Mouse (Mus musculus) midbrain, embryonic 16.5 days (tissue): Measurements from ENCODE around the gene Ogdh. TPM values are rescaled to one million over a fixed set of nuclear protein-coding genes. Genes with fewer than 3 reads are reported as not detected.
A peak's percentile ranks its signal among the peaks of the same experiment; 100 is the strongest.

ENCODE experiments used
- ATAC-seq: fragments of 200-750 bp; cut with Nextera tagmentation; 2 replicates; pipeline ENCODE4 v1.8.0; 2017; ENCODE audit warnings: moderate TSS enrichment
- H3K27ac ChIP-seq: fragments of 300-500 bp; sonication (generic); 2 replicates; pipeline ENCODE4 v1.5.1; 2014; ENCODE audit warnings: mild to moderate bottlenecking, low read length, mixed read lengths
- H3K27me3 ChIP-seq: fragments of 300-500 bp; sonication (generic); 2 replicates; pipeline ENCODE4 v1.6.1; 2014; ENCODE audit warnings: low read depth, low read length, mixed read lengths; ENCODE audit not compliant: control insufficient read depth, insufficient read depth
- H3K36me3 ChIP-seq: fragments of 300-500 bp; sonication (generic); 2 replicates; pipeline ENCODE4 v1.6.1; 2014; ENCODE audit warnings: mild to moderate bottlenecking, low read length, moderate library complexity, mixed read lengths; ENCODE audit not compliant: control insufficient read depth, insufficient read depth
- H3K4me1 ChIP-seq: fragments of 300-500 bp; sonication (generic); 2 replicates; pipeline ENCODE4 v1.6.1; 2014; ENCODE audit warnings: mild to moderate bottlenecking, low read length, mixed read lengths; ENCODE audit not compliant: control insufficient read depth, insufficient read depth
- H3K4me2 ChIP-seq: fragments of 300-500 bp; sonication (generic); 2 replicates; pipeline ENCODE4 v1.6.1; 2014; ENCODE audit warnings: mild to moderate bottlenecking, low read length, mixed read lengths
- H3K4me3 ChIP-seq: fragments of 300-500 bp; sonication (generic); 2 replicates; pipeline ENCODE4 v1.5.1; 2014; ENCODE audit warnings: low read depth, mild to moderate bottlenecking, low read length, moderate library complexity, mixed read lengths
- H3K9ac ChIP-seq: fragments of 300-500 bp; sonication (generic); 2 replicates; pipeline ENCODE4 v1.6.1; 2014; ENCODE audit warnings: low read depth, low read length, mixed read lengths
- H3K9me3 ChIP-seq: fragments of 300-500 bp; sonication (generic); replicated peaks from 2 replicates; pipeline ENCODE4 v1.6.1; 2014; ENCODE audit warnings: mild to moderate bottlenecking, low read length, mixed read lengths; ENCODE audit not compliant: control insufficient read depth, poor library complexity, severe bottlenecking
- WGBS: fragments of 180-500 bp; shearing (Covaris S2); extraction: QIAGEN DNeasy Blood & Tissue Kit; methylation state at CpG from one replicate; pipeline ENCODE4 v1.1.7; 2014; 5-methylcytosine and 5-hydroxymethylcytosine counted together
- polyA plus RNA-seq: library from polyadenylated mRNA; unstranded; fragments of >200 nt; fragmentation: Nextera tagmentation; extraction: Ambion mirVana; gene quantifications from 2 replicates; pipeline ENCODE4 v1.2.1, GENCODE M21; 2015

Ogdh gene
- polyA plus RNA-seq, 1 experiment from 2014 or later = 127 TPM

DNA sequence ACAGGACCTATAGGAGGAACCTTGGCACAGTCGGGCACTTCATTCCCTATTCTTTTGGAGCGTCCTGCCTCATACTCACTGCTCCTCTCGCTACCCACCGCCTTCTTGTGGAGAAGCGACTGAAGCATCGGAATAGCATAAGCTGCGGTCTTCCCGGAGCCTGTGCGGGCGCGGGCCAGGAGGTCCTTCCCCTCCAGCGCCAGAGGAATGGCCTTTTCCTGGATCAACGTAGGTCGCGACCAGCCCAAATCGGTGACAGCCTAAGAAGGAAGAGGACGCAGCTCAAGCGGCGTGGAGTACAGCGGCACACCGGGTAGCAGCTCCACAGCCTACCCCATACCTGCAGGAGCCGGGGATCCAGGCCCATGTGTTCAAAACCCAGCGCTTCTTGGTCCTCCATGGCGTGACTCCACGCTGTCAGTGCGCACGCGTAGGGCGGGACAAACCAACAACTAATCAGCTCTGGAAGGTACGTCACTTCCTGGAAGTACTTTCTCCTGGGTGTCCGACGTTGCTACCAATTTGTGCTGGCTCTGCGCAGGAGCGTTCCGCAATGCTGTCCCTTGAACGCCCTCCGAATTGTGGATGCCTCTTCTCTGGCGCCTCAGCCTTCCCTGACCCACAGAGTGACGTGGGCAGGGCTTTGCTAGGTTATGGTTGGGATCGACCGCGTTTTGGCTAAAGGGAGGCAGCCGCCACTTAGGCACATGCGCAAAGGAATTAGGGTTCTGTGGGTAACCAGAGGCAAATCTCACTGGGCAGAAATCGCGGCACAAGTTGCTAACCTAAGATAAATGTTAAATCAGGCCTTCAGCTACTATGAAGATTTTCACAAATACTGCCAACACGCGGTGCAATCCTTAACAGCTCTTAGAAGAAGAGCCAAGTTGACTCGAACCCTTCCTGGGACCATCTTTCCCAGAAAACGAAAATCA is 23.8 kb upstream of the Ogdh start, which contains the start of gene Ddx56:
Gene Ddx56, minus strand, starts transcription at position 453 of the 935 bp plus-strand sequence.
- H3K4me2 ChIP-seq = peak within 1 kb of the TSS; percentile 97
- WGBS = 1% methylated on average over 50 of the region's 50 CpGs
- H3K27me3 ChIP-seq = no peaks in the 10 kb centered on the region
- peaks cover 30% of the 10 kb centered on the region for H3K36me3 ChIP-seq
- no peaks in the 10 kb centered on the region for H3K9me3 ChIP-seq
- peaks cover 21% of the 10 kb centered on the region for H3K4me1 ChIP-seq
- H3K9ac ChIP-seq = peak within 1 kb of the TSS; percentile 83
- H3K27ac ChIP-seq = peak within 1 kb of the TSS; percentile 95
- peak; percentile 96 for ATAC-seq
- peak within 1 kb of the TSS; percentile 83 for H3K4me3 ChIP-seq

DNA sequence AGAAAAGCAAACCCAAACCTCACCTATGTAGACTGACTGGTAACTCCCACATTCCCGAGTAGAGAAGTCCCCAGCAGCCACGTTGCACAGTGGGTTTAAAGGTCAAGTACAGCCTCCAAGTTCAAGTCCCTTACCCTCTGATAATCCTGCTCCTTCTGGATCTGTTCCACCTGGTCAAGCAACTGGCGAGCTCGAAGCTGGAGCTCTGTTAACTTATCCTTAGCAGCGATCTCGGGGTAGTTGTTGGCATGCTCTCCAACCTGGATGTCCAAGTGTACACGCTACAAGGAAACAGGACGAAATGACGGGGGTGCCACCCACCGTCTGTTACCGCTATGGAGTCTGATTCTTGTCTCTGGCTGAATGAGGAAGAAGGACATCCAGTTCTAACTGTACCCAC is 17.8 kb upstream of the Ogdh start:
- Histone ChIP-seq H3K4me1 (peaks cover 22% of the 10 kb centered on the region), H3K4me2 (peak overlapping the region; percentile 65), H3K36me3 (peaks cover 9% of the 10 kb centered on the region), H3K4me3 (peak overlapping the region; percentile 95), H3K9ac (peak overlapping the region; percentile 94), H3K9me3 (no peaks in the 10 kb centered on the region), H3K27me3 (no peaks in the 10 kb centered on the region), H3K27ac (no peak overlapping the region)
- 61% methylated on average over 11 of the region's 11 CpGs for WGBS
- ATAC-seq = no peak

DNA sequence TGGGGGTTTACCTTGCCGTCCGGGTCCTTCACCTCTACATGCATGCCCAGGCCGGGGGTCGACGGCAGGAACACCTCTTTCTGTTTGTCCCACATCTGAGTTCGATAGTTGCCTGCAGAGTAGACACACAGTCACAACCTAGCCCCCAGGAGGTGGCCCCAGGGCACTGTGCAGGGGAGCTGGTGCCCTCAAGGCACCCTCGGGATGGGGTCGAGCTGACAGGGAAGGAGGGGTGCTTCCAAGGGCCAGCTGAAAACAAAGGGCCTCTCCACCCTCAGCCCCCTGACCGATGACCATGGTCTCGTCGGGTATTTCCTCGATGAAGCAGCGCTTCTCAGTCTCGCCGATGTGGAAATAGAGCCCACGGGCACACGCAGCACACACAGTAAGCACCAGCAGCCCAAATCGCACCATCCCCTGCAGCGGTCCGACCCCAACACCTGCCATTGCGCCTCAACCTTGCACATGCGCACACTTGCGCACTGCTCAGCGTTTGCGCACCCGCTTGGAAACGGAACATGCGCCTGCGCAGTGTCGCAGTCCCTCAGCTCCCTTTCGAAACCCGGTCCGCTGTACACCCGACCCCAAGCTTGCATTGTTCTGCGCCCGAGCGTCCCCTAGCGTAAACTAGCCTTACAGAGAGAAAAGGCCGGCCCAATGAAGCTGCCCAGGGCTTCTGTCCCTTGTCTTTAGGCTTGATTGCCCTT is 16.9 kb upstream of the Ogdh start, which contains the start of gene Tmed4:
Gene Tmed4, minus strand, starts transcription at position 484 of the 707 bp plus-strand sequence.
- peaks cover 22% of the 10 kb centered on the region for H3K4me1 ChIP-seq
- peak within 1 kb of the TSS; percentile 94 for H3K9ac ChIP-seq
- no peaks in the 10 kb centered on the region for H3K27me3 ChIP-seq
- peak within 1 kb of the TSS; percentile 95 for H3K4me3 ChIP-seq
- ATAC-seq = peak; percentile 97
- no peaks in the 10 kb centered on the region for H3K9me3 ChIP-seq
- peak within 1 kb of the TSS; percentile 65 for H3K4me2 ChIP-seq
- H3K36me3 ChIP-seq = peaks cover 9% of the 10 kb centered on the region
- under 1% methylated on average over 39 of the region's 39 CpGs for WGBS
- peak within 1 kb of the TSS; percentile 81 for H3K27ac ChIP-seq

DNA sequence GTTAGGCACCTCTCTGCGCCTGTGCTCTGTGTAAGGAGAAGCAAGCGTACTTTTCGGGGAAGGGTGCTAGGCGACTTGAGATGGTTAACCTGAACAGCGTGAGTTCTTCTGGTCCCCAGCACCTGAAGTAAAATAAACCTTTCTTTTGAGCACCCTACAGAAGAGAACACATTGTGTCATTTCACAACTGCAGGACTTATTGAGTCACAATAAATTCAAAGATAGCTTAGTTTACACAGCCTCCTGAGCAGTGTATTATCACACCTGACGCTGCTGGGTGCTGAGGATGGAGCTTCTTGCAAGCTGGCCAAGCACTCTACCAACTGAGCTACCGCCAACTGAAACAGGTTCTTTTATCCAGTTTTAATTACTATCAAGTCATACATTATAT is 16.3 kb upstream of the Ogdh start:
- H3K9ac ChIP-seq = peak overlapping the region; percentile 94
- ATAC-seq = no peak; the same call in 1 of the 2 replicates
- peak overlapping the region; percentile 65 for H3K4me2 ChIP-seq
- H3K27ac ChIP-seq = peak overlapping the region; percentile 81
- peaks cover 9% of the 10 kb centered on the region for H3K36me3 ChIP-seq
- H3K27me3 ChIP-seq = no peaks in the 10 kb centered on the region
- H3K4me3 ChIP-seq = peak overlapping the region; percentile 95
- no peaks in the 10 kb centered on the region for H3K9me3 ChIP-seq
- H3K4me1 ChIP-seq = peaks cover 22% of the 10 kb centered on the region
- 24% methylated on average over 7 of the region's 7 CpGs for WGBS

DNA sequence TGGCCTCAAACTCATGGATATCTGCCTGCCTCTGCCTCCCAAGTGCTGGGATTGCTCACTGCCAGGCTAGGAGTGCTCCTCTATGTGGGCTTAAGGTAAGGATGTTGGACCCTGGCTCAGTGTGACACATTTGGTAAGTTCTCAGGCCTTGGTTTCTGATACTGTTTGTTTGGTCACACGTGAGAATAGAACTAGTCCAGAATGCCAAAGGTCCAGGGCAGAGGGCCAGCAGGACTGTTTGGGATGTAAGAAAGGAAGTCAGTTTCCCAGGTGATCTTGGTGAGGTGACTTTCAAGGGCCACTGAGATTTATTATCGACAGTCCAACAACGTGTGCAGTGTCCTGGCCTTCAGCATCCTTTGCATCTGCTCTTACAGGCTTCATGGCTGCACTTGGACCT is 15.0 kb upstream of the Ogdh start:
- Histone ChIP-seq H3K36me3 (peaks cover 4% of the 10 kb centered on the region), H3K4me2 (no peak overlapping the region), H3K4me1 (peaks cover 22% of the 10 kb centered on the region), H3K27me3 (no peaks in the 10 kb centered on the region), H3K9me3 (0 out of 2 replicates have a peak, but pooled peaks cover 2% of the 10 kb centered on the region), H3K27ac (no peak overlapping the region), H3K9ac (no peak overlapping the region), H3K4me3 (no peak overlapping the region)
- WGBS = 85% methylated on average over 3 of the region's 3 CpGs
- no peak for ATAC-seq

DNA sequence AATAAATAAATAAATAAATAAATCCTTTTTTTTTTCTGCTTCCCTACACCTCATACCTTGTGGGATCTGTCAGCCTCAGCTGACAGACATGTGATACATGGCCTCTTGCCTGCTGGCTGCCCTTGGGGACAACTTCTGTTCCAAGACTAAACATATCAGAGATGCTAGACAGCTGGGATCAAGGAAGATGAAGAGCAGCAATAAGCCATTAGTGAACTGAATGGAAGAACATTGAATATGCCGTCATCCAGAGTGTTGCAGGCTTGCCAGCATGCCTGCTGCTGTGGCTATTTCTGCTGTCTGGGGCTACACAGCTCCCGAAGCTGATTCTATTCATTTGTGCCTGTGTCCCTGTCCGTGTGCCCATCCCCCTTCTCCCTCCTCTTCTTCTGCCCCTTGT is 8.5 kb upstream of the Ogdh start:
- Histone ChIP-seq H3K27me3 (no peaks in the 10 kb centered on the region), H3K27ac (no peak overlapping the region), H3K4me2 (no peak overlapping the region), H3K9me3 (0 out of 2 replicates have a peak, but pooled peaks cover 2% of the 10 kb centered on the region), H3K36me3 (no peaks in the 10 kb centered on the region), H3K4me3 (no peak overlapping the region), H3K4me1 (no peaks in the 10 kb centered on the region), H3K9ac (no peak overlapping the region)
- 67% methylated on average over 3 of the region's 3 CpGs for WGBS
- no peak for ATAC-seq

DNA sequence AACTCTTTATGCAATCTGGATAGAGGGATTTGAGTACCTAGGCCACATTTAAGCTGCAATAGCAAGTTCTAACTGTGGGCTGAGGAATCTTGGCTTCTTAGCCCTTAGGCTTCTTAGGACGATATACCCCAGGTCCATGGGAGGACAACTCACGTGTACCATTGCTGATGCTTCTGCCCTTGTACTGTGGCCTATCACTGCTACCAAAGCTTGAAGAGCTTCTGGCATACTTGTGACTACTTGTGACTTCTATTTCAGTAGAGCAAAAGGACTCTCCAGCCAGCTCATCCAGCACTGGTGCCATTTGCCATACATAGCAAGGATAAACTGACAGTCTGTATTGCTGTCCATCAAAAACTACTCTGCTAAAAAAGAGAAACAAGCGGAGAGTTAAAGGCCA is 1.3 kb upstream of the Ogdh start:
- Histone ChIP-seq H3K27ac (no peak overlapping the region), H3K9ac (no peak overlapping the region), H3K27me3 (no peaks in the 10 kb centered on the region), H3K4me3 (no peak overlapping the region), H3K9me3 (no peaks in the 10 kb centered on the region), H3K4me2 (no peak overlapping the region), H3K4me1 (peaks cover 14% of the 10 kb centered on the region), H3K36me3 (no peaks in the 10 kb centered on the region)
- ATAC-seq = no peak
- WGBS = 96% methylated on average over 3 of the region's 3 CpGs

DNA sequence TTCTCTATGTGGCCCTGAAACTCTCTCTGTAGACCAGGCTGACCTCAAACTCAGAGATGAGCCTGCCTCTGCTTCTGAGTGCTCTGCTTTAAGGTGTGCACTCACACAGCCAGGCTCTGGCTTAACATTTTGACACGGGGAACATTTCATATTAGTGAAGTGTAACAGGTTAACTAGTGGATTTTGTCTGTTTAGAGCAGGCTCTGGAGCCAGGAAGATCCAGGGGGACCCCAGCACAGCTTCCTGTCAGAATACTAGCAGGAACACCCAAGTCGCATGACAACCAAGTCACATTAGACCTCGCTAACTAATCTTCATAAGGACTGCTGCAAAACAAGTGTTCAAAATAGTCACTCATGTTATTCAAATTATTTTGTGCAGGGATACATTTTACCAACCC is 550 bp upstream of the Ogdh start:
- H3K27me3 ChIP-seq = no peaks in the 10 kb centered on the region
- H3K4me3 ChIP-seq = peak overlapping the region; percentile 78
- H3K36me3 ChIP-seq = no peaks in the 10 kb centered on the region
- ATAC-seq = no peak
- peak overlapping the region; percentile 74 for H3K4me2 ChIP-seq
- peaks cover 14% of the 10 kb centered on the region for H3K4me1 ChIP-seq
- no peaks in the 10 kb centered on the region for H3K9me3 ChIP-seq
- 21% methylated on average over 3 of the region's 3 CpGs for WGBS
- peak overlapping the region; percentile 81 for H3K9ac ChIP-seq
- H3K27ac ChIP-seq = peak overlapping the region; percentile 93; the same call in 1 of the 2 replicates
